Mouse (Mus musculus): ENCODE measurements around the gene Rnls. TPM values are rescaled to one million over a fixed set of nuclear protein-coding genes. Genes with fewer than 3 reads are reported as not detected.
A peak's percentile ranks its signal among the peaks of the same experiment; 100 is the strongest.

Rnls gene
- total and polyA plus RNA-seq, 3 experiments, result not detected

- Histone ChIP-seq H3K79me2 (ENCODE audit: control insufficient read depth, insufficient read depth, low read length, poor library complexity) (no peaks in the 10 kb centered on the region), H3K4me3 (ENCODE audit: control insufficient read depth in 1 of 2, insufficient read depth in 1 of 2, low read depth in 2 of 2, low read length in 2 of 2) (no peak overlapping the region), H3K27me3 (ENCODE audit: control insufficient read depth in 1 of 2, insufficient read depth in 2 of 2, low read length in 2 of 2) (no peaks in the 10 kb centered on the region), H3K27ac (ENCODE audit: control insufficient read depth, low read depth, low read length) (no peak overlapping the region), H3K9me3 (replicated peaks; ENCODE audit: insufficient read depth, low read length) (no peaks in the 10 kb centered on the region), H3K36me3 (ENCODE audit: control insufficient read depth in 1 of 2, insufficient read depth in 2 of 2, low read length in 2 of 2) (peaks cover 0 to 10% of the 10 kb centered on the region in 2 experiments; a peak in 2 of 4 replicates), H3K9ac (ENCODE audit: control insufficient read depth, low read depth, low read length, poor library complexity, severe bottlenecking) (no peak overlapping the region), H3K4me1 (ENCODE audit: control insufficient read depth in 1 of 2, insufficient read depth in 2 of 2, low read length in 2 of 2) (peaks cover 0 to 10% of the 10 kb centered on the region in 2 experiments; a peak in 2 of 4 replicates)
- no peak for TF ChIP-seq RCOR1 (IDR thresholded peaks at IDR 0.05; ENCODE audit: low read depth, low read length)
- DNase-seq (ENCODE audit: low read depth, low spot score), result no peak
Measured at GRCm38 (mm10) chr19:33178367-33178766, 213.7 kb downstream of the Rnls start.

- H3K79me2 ChIP-seq (ENCODE audit: control insufficient read depth, insufficient read depth, low read length, poor library complexity), result no peaks in the 10 kb centered on the region
- peaks cover 0 to 10% of the 10 kb centered on the region in 2 experiments; a peak in 2 of 4 replicates for H3K36me3 ChIP-seq (ENCODE audit: control insufficient read depth in 1 of 2, insufficient read depth in 2 of 2, low read length in 2 of 2)
- peak; percentile 12 for DNase-seq (ENCODE audit: low read depth, low spot score)
- H3K27ac ChIP-seq (ENCODE audit: control insufficient read depth, low read depth, low read length), result no peak overlapping the region
- no peak overlapping the region for H3K4me3 ChIP-seq (ENCODE audit: control insufficient read depth in 1 of 2, insufficient read depth in 1 of 2, low read depth in 2 of 2, low read length in 2 of 2)
- H3K27me3 ChIP-seq (ENCODE audit: control insufficient read depth in 1 of 2, insufficient read depth in 2 of 2, low read length in 2 of 2), result no peaks in the 10 kb centered on the region; a peak in 1 of 4 replicates
- H3K4me1 ChIP-seq (ENCODE audit: control insufficient read depth in 1 of 2, insufficient read depth in 2 of 2, low read length in 2 of 2), result peaks cover 0 to 7% of the 10 kb centered on the region in 2 experiments; a peak in 2 of 4 replicates
- TF ChIP-seq POLR2AphosphoS5 (IDR thresholded peaks at IDR 0.05; ENCODE audit: borderline replicate concordance, low read depth, low read length) (no peak), GATA1 (IDR thresholded peaks at IDR 0.05; ENCODE audit: low read depth, low read length) (no peak), ETS1 (IDR thresholded peaks at IDR 0.05; ENCODE audit: low read depth, low read length) (no peak), ZC3H11A (IDR thresholded peaks at IDR 0.05; ENCODE audit: low read depth, low read length) (no peak), ZMIZ1 (IDR thresholded peaks at IDR 0.05; ENCODE audit: low read depth, low read length) (no peak), SIN3A (IDR thresholded peaks at IDR 0.05; ENCODE audit: low read length) (no peak), NELFE (IDR thresholded peaks at IDR 0.05; ENCODE audit: low read depth, low read length) (no peak), EP300 (IDR thresholded peaks at IDR 0.05; ENCODE audit: low read depth in 1 of 2, low read length in 2 of 2) (no peak), TCF12 (IDR thresholded peaks at IDR 0.05; ENCODE audit: low read depth, low read length) (no peak), USF2 (IDR thresholded peaks at IDR 0.05; ENCODE audit: borderline replicate concordance in 1 of 2, insufficient read depth in 1 of 2, low read depth in 1 of 2, low read length in 2 of 2) (no peak), POLR2AphosphoS2 (IDR thresholded peaks at IDR 0.05; ENCODE audit: low read length) (no peak), MYB (IDR thresholded peaks at IDR 0.05; ENCODE audit: low read depth, low read length) (no peak), MAZ (IDR thresholded peaks at IDR 0.05; ENCODE audit: low read depth, low read length) (no peak), SMC3 (IDR thresholded peaks at IDR 0.05; ENCODE audit: low read depth, low read length) (no peak), ZNF384 (IDR thresholded peaks at IDR 0.05; ENCODE audit: low read depth, low read length) (no peak), CTCF (IDR thresholded peaks at IDR 0.05 in 2 of 3, conservative IDR thresholded peaks at IDR 0.05 in 1 of 3; ENCODE audit: control insufficient read depth in 1 of 3, insufficient read depth in 1 of 3, low read depth in 2 of 3, low read length in 3 of 3, poor library complexity in 1 of 3, severe bottlenecking in 1 of 3) (no peak), TAL1 (IDR thresholded peaks at IDR 0.05; ENCODE audit: low read length) (no peak), TBP (IDR thresholded peaks at IDR 0.05; ENCODE audit: low read depth, low read length) (no peak), CHD2 (IDR thresholded peaks at IDR 0.05; ENCODE audit: low read length) (no peak), POLR2A (IDR thresholded peaks at IDR 0.05; ENCODE audit: control insufficient read depth in 1 of 2, insufficient read depth in 1 of 2, low read depth in 1 of 2, low read length in 2 of 2, poor library complexity in 1 of 2) (no peak)
- H3K9me3 ChIP-seq (replicated peaks; ENCODE audit: insufficient read depth, low read length), result no peaks in the 10 kb centered on the region
- no peak overlapping the region for H3K9ac ChIP-seq (ENCODE audit: control insufficient read depth, low read depth, low read length, poor library complexity, severe bottlenecking)
Measured at GRCm38 (mm10) chr19:33173991-33174390, 218.1 kb downstream of the Rnls start.
